Mouse (Mus musculus): ENCODE measurements around the gene Slc19a1. TPM values are rescaled to one million over a fixed set of nuclear protein-coding genes. Genes with fewer than 3 reads are reported as not detected.

Slc19a1 gene
- polyA plus RNA-seq, 1 experiment from 2014 or later = 60.0 TPM

GRCm38 (mm10) chr10:77099777-77100176, 67.7 kb downstream of the Slc19a1 start:
- 83% methylated on average over 4 of the region's 4 CpGs for WGBS
- Histone ChIP-seq H3K36me3 (ENCODE audit: control insufficient read depth, insufficient read depth) (no peaks in the 10 kb centered on the region), H3K9me3 (ENCODE audit: control insufficient read depth) (no peaks in the 10 kb centered on the region), H3K9ac (ENCODE audit: low read depth, low read length) (no peak overlapping the region), H3K4me1 (replicated peaks; ENCODE audit: control insufficient read depth, insufficient read depth, low read length) (no peaks in the 10 kb centered on the region), H3K27ac (ENCODE audit: low read depth, low read length) (no peak overlapping the region), H3K27me3 (replicated peaks; ENCODE audit: control insufficient read depth, insufficient read depth, low read length) (no peaks in the 10 kb centered on the region), H3K4me2 (replicated peaks; ENCODE audit: low read depth) (no peak overlapping the region), H3K4me3 (ENCODE audit: low read depth, low read length) (no peak overlapping the region)
- TF ChIP-seq CTCF (IDR thresholded peaks at IDR 0.05; ENCODE audit: low read depth) = no peak
- ATAC-seq = no peak

GRCm38 (mm10) chr10:77103689-77104088, 71.6 kb downstream of the Slc19a1 start:
- no peaks in the 10 kb centered on the region for H3K27me3 ChIP-seq (replicated peaks; ENCODE audit: control insufficient read depth, insufficient read depth, low read length)
- WGBS = 16% methylated on average over 8 of the region's 8 CpGs
- H3K36me3 ChIP-seq (ENCODE audit: control insufficient read depth, insufficient read depth) = no peaks in the 10 kb centered on the region
- no peaks in the 10 kb centered on the region for H3K9me3 ChIP-seq (ENCODE audit: control insufficient read depth)
- H3K9ac ChIP-seq (ENCODE audit: low read depth, low read length) = no peak overlapping the region
- H3K4me2 ChIP-seq (replicated peaks; ENCODE audit: low read depth) = no peak overlapping the region
- TF ChIP-seq CTCF (IDR thresholded peaks at IDR 0.05; ENCODE audit: low read depth) = no peak
- H3K4me3 ChIP-seq (ENCODE audit: low read depth, low read length) = no peak overlapping the region
- ATAC-seq = no peak
- no peak overlapping the region for H3K27ac ChIP-seq (ENCODE audit: low read depth, low read length)
- H3K4me1 ChIP-seq (replicated peaks; ENCODE audit: control insufficient read depth, insufficient read depth, low read length) = no peaks in the 10 kb centered on the region

GRCm38 (mm10) chr10:77104327-77104726, 72.3 kb downstream of the Slc19a1 start:
- H3K4me3 ChIP-seq (ENCODE audit: low read depth, low read length) = no peak overlapping the region
- no peak for ATAC-seq
- no peak for TF ChIP-seq CTCF (IDR thresholded peaks at IDR 0.05; ENCODE audit: low read depth)

GRCm38 (mm10) chr10:77108106-77108505, 76.1 kb downstream of the Slc19a1 start:
- ATAC-seq = no peak
- Histone ChIP-seq H3K9ac (ENCODE audit: low read depth, low read length) (no peak overlapping the region), H3K27ac (ENCODE audit: low read depth, low read length) (no peak overlapping the region), H3K4me3 (ENCODE audit: low read depth, low read length) (no peak overlapping the region), H3K4me2 (replicated peaks; ENCODE audit: low read depth) (no peak overlapping the region), H3K36me3 (ENCODE audit: control insufficient read depth, insufficient read depth) (no peaks in the 10 kb centered on the region), H3K9me3 (ENCODE audit: control insufficient read depth) (no peaks in the 10 kb centered on the region), H3K4me1 (replicated peaks; ENCODE audit: control insufficient read depth, insufficient read depth, low read length) (no peaks in the 10 kb centered on the region), H3K27me3 (replicated peaks; ENCODE audit: control insufficient read depth, insufficient read depth, low read length) (no peaks in the 10 kb centered on the region)
- TF ChIP-seq CTCF (IDR thresholded peaks at IDR 0.05; ENCODE audit: low read depth) = no peak
- 89% methylated on average over 4 of the region's 4 CpGs for WGBS

More at GRCm38 (mm10) chr10:77104327-77104726, 72.3 kb downstream of the Slc19a1 start:
- H3K27me3 ChIP-seq (replicated peaks; ENCODE audit: control insufficient read depth, insufficient read depth, low read length) = no peaks in the 10 kb centered on the region
- no peaks in the 10 kb centered on the region for H3K4me1 ChIP-seq (replicated peaks; ENCODE audit: control insufficient read depth, insufficient read depth, low read length)
- no peaks in the 10 kb centered on the region for H3K9me3 ChIP-seq (ENCODE audit: control insufficient read depth)
- H3K4me2 ChIP-seq (replicated peaks; ENCODE audit: low read depth) = no peak overlapping the region
- H3K36me3 ChIP-seq (ENCODE audit: control insufficient read depth, insufficient read depth) = no peaks in the 10 kb centered on the region
- no peak overlapping the region for H3K27ac ChIP-seq (ENCODE audit: low read depth, low read length)
- H3K9ac ChIP-seq (ENCODE audit: low read depth, low read length) = no peak overlapping the region

- no peak overlapping the region for H3K4me2 ChIP-seq (replicated peaks; ENCODE audit: low read depth)
These were observed 78.0 kb downstream of the Slc19a1 start for GRCm38 (mm10) chr10:77110010-77110409.

More at GRCm38 (mm10) chr10:77110010-77110409, 78.0 kb downstream of the Slc19a1 start:
- Histone ChIP-seq H3K36me3 (ENCODE audit: control insufficient read depth, insufficient read depth) (no peaks in the 10 kb centered on the region), H3K27ac (ENCODE audit: low read depth, low read length) (no peak overlapping the region), H3K9me3 (ENCODE audit: control insufficient read depth) (no peaks in the 10 kb centered on the region), H3K9ac (ENCODE audit: low read depth, low read length) (no peak overlapping the region), H3K4me3 (ENCODE audit: low read depth, low read length) (no peak overlapping the region), H3K4me1 (replicated peaks; ENCODE audit: control insufficient read depth, insufficient read depth, low read length) (no peaks in the 10 kb centered on the region), H3K27me3 (replicated peaks; ENCODE audit: control insufficient read depth, insufficient read depth, low read length) (no peaks in the 10 kb centered on the region)
- WGBS = 85% methylated on average over 9 of the region's 9 CpGs
- no peak for ATAC-seq
- TF ChIP-seq CTCF (IDR thresholded peaks at IDR 0.05; ENCODE audit: low read depth) = no peak

Other genes with a start within 250 kb of the Slc19a1 start
- 18.1 and 18.8 TPM in 2 replicates for gene Pcbp3, start 70.4 kb upstream of the Slc19a1 start, polyA plus RNA-seq (2015; fragmentation: Nextera tagmentation; extraction: Ambion mirVana)
- 34.9 and 35.2 TPM in 2 replicates for gene Col18a1, start 134.3 kb downstream of the Slc19a1 start, polyA plus RNA-seq (2015; fragmentation: Nextera tagmentation; extraction: Ambion mirVana)
- 40.4 and 42.2 TPM in 2 replicates for gene Pofut2, start 227.0 kb downstream of the Slc19a1 start, polyA plus RNA-seq (2015; fragmentation: Nextera tagmentation; extraction: Ambion mirVana)

Measured in intestine, postnatal 0 days (tissue).